9 mouse cellular contexts compared by ENCODE assay signal in genomic region chr2:154817788-154818187, GRCm38 (mm10). TPM values are rescaled to one million over a fixed set of nuclear protein-coding genes. Genes with fewer than 3 reads are reported as not detected.
DNase-seq lines count a peak whose midpoint lies in the region; ATAC-seq and TF ChIP-seq lines count a peak whose summit lies in the region.
"Had no signal": no experiment of that assay in that cellular context is flagged by ENCODE, and none has a peak within 500 bp of the region (broad histone marks: within the 10 kb centered on the region; RNA-seq: fewer than 3 reads in every experiment).

No protein-coding gene starts in this region.

- 26% methylated on average over 1 of the region's 1 CpGs for WGBS in intestine, postnatal 0 days
- 38% methylated on average over 1 of the region's 1 CpGs for WGBS in intestine, embryonic 15.5 days
- 7% methylated on average over 1 of the region's 1 CpGs for WGBS in liver, embryonic 15.5 days (ENCODE audit: insufficient replicate concordance)
- 46% methylated on average over 1 of the region's 1 CpGs for WGBS in intestine, embryonic 16.5 days

- H3K4me3 ChIP-seq in intestine, postnatal 0 days (ENCODE audit: low read depth, low read length), result no peak overlapping the region
- no peak overlapping the region for H3K4me3 ChIP-seq in intestine, embryonic 15.5 days (replicated peaks)
- H3K4me3 ChIP-seq in MEL (ENCODE audit: control insufficient read depth in 1 of 2, insufficient read depth in 1 of 2, low read depth in 2 of 2, low read length in 2 of 2), result no peak overlapping the region
- H3K4me3 ChIP-seq in liver, embryonic 15.5 days (replicated peaks), result no peak overlapping the region
- H3K4me3 ChIP-seq in intestine, embryonic 16.5 days (ENCODE audit: low read length), result no peak overlapping the region
- H3K4me3 ChIP-seq: lung, embryonic 15.5 days had no signal

- peaks cover 8% of the 10 kb centered on the region; the same call in 1 of the 2 replicates for H3K4me1 ChIP-seq in intestine, postnatal 0 days (replicated peaks; ENCODE audit: control insufficient read depth, insufficient read depth, low read length)
- no peaks in the 10 kb centered on the region for H3K4me1 ChIP-seq in intestine, embryonic 15.5 days (replicated peaks)
- no peaks in the 10 kb centered on the region; a peak in 3 of 4 replicates for H3K4me1 ChIP-seq in MEL (ENCODE audit: control insufficient read depth in 1 of 2, insufficient read depth in 2 of 2, low read length in 2 of 2)
- peaks cover 59% of the 10 kb centered on the region for H3K4me1 ChIP-seq in liver, embryonic 15.5 days (replicated peaks)
- H3K4me1 ChIP-seq in intestine, embryonic 16.5 days (ENCODE audit: control insufficient read depth, insufficient read depth, low read length), result peaks cover 13% of the 10 kb centered on the region; the same call in 1 of the 2 replicates

- no peak for ATAC-seq in intestine, postnatal 0 days
- no peak for ATAC-seq in intestine, embryonic 15.5 days
- ATAC-seq in liver, embryonic 15.5 days (ENCODE audit: insufficient read depth), result peak; percentile 8; the same call in 1 of the 2 replicates
- ATAC-seq in intestine, embryonic 16.5 days, result no peak

- no peak overlapping the region for H3K27ac ChIP-seq in intestine, postnatal 0 days (ENCODE audit: low read depth, low read length)
- H3K27ac ChIP-seq in intestine, embryonic 15.5 days, result no peak overlapping the region
- H3K27ac ChIP-seq in MEL (ENCODE audit: control insufficient read depth, low read depth, low read length), result no peak overlapping the region
- H3K27ac ChIP-seq in liver, embryonic 15.5 days (replicated peaks), result no peak overlapping the region
- no peak overlapping the region for H3K27ac ChIP-seq in intestine, embryonic 16.5 days (ENCODE audit: low read length)
- H3K27ac ChIP-seq: lung, embryonic 15.5 days had no signal

- no peak for TF ChIP-seq POLR2A in MEL (IDR thresholded peaks at IDR 0.05; ENCODE audit: control insufficient read depth in 1 of 2, insufficient read depth in 1 of 2, low read depth in 1 of 2, low read length in 2 of 2, poor library complexity in 1 of 2)

- no peaks in the 10 kb centered on the region for H3K9me3 ChIP-seq in intestine, postnatal 0 days (ENCODE audit: control insufficient read depth)
- no peaks in the 10 kb centered on the region for H3K9me3 ChIP-seq in intestine, embryonic 15.5 days
- no peaks in the 10 kb centered on the region for H3K9me3 ChIP-seq in MEL (replicated peaks; ENCODE audit: insufficient read depth, low read length)
- no peaks in the 10 kb centered on the region for H3K9me3 ChIP-seq in liver, embryonic 15.5 days (replicated peaks)
- no peaks in the 10 kb centered on the region for H3K9me3 ChIP-seq in intestine, embryonic 16.5 days (ENCODE audit: control insufficient read depth, low read length)
- H3K9me3 ChIP-seq: lung, embryonic 15.5 days had no signal

- no peak for TF ChIP-seq EP300 in MEL (IDR thresholded peaks at IDR 0.05; ENCODE audit: low read depth in 1 of 2, low read length in 2 of 2)

- no peak overlapping the region for H3K4me2 ChIP-seq in intestine, postnatal 0 days (replicated peaks; ENCODE audit: low read depth)
- H3K4me2 ChIP-seq in intestine, embryonic 15.5 days (replicated peaks), result no peak overlapping the region
- no peak overlapping the region for H3K4me2 ChIP-seq in liver, embryonic 15.5 days
- no peak overlapping the region for H3K4me2 ChIP-seq in intestine, embryonic 16.5 days (ENCODE audit: low read depth, low read length)
- H3K4me2 ChIP-seq: lung, embryonic 15.5 days had no signal

- peak; percentile 1 for TF ChIP-seq RAD21 in MEL (IDR thresholded peaks at IDR 0.05; ENCODE audit: low read depth, low read length)

- DNase-seq in MEL (ENCODE audit: low read depth, low spot score), result peak; percentile 40
- DNase-seq in cerebellum, adult 9-10 months, result peak; percentile 58
- DNase-seq in kidney, adult 9 months, result peak; percentile 53
- DNase-seq in right cerebral cortex, postnatal 14 days, result peak; percentile 57

- H3K79me2 ChIP-seq in MEL (ENCODE audit: control insufficient read depth, insufficient read depth, low read length, poor library complexity), result peaks cover 67% of the 10 kb centered on the region

- H3K9ac ChIP-seq in intestine, postnatal 0 days (ENCODE audit: low read depth, low read length), result no peak overlapping the region
- H3K9ac ChIP-seq in intestine, embryonic 15.5 days, result no peak overlapping the region
- no peak overlapping the region for H3K9ac ChIP-seq in MEL (ENCODE audit: control insufficient read depth, low read depth, low read length, poor library complexity, severe bottlenecking)
- H3K9ac ChIP-seq in liver, embryonic 15.5 days, result no peak overlapping the region
- no peak overlapping the region for H3K9ac ChIP-seq in intestine, embryonic 16.5 days (ENCODE audit: low read depth, low read length)
- H3K9ac ChIP-seq: lung, embryonic 15.5 days had no signal

- no peaks in the 10 kb centered on the region for H3K36me3 ChIP-seq in intestine, postnatal 0 days (ENCODE audit: control insufficient read depth, insufficient read depth)
- no peaks in the 10 kb centered on the region for H3K36me3 ChIP-seq in intestine, embryonic 15.5 days
- peaks cover 3 to 21% of the 10 kb centered on the region in 2 experiments; a peak in 3 of 4 replicates for H3K36me3 ChIP-seq in MEL (ENCODE audit: control insufficient read depth in 1 of 2, insufficient read depth in 2 of 2, low read length in 2 of 2)
- H3K36me3 ChIP-seq in liver, embryonic 15.5 days (replicated peaks), result peaks cover 25% of the 10 kb centered on the region
- H3K36me3 ChIP-seq in intestine, embryonic 16.5 days (ENCODE audit: control insufficient read depth, insufficient read depth, low read length), result no peaks in the 10 kb centered on the region; the same call in 1 of the 2 replicates
- H3K36me3 ChIP-seq: lung, embryonic 15.5 days had no signal

- H3K27me3 ChIP-seq in intestine, postnatal 0 days (replicated peaks; ENCODE audit: control insufficient read depth, insufficient read depth, low read length), result no peaks in the 10 kb centered on the region
- H3K27me3 ChIP-seq in intestine, embryonic 15.5 days (replicated peaks), result no peaks in the 10 kb centered on the region
- no peaks in the 10 kb centered on the region for H3K27me3 ChIP-seq in MEL (ENCODE audit: control insufficient read depth in 1 of 2, insufficient read depth in 2 of 2, low read length in 2 of 2)
- H3K27me3 ChIP-seq in liver, embryonic 15.5 days, result no peaks in the 10 kb centered on the region
- no peaks in the 10 kb centered on the region for H3K27me3 ChIP-seq in intestine, embryonic 16.5 days (replicated peaks; ENCODE audit: control insufficient read depth, insufficient read depth, low read length)
- H3K27me3 ChIP-seq: lung, embryonic 15.5 days had no signal

- TF ChIP-seq CTCF in intestine, postnatal 0 days (IDR thresholded peaks at IDR 0.05; ENCODE audit: low read depth), result peak; percentile 73
- peak; percentile 33 to 62 (median 55); a peak in 5 of 6 replicates for TF ChIP-seq CTCF in MEL (IDR thresholded peaks at IDR 0.05 in 2 of 3, conservative IDR thresholded peaks at IDR 0.05 in 1 of 3; ENCODE audit: control insufficient read depth in 1 of 3, insufficient read depth in 1 of 3, low read depth in 2 of 3, low read length in 3 of 3, poor library complexity in 1 of 3, severe bottlenecking in 1 of 3)

TF ChIP-seq in MEL, 35 proteins besides CTCF, POLR2A, EP300 and RAD21:
- TF ChIP-seq SMC3 (IDR thresholded peaks at IDR 0.05; ENCODE audit: low read depth, low read length) (peak; percentile 46), RCOR1 (IDR thresholded peaks at IDR 0.05; ENCODE audit: low read depth, low read length) (peak; percentile 73), CHD1 (IDR thresholded peaks at IDR 0.05; ENCODE audit: low read depth, low read length) (no peak), ETS1 (IDR thresholded peaks at IDR 0.05; ENCODE audit: low read depth, low read length) (no peak), JUND (IDR thresholded peaks at IDR 0.05; ENCODE audit: low read depth, low read length) (no peak)
TF ChIP-seq in MEL: peak in this region for 2.

RNA-seq across cellular contexts. Expression of gene a, which starts 26.6 kb away (rescaled TPM):
- 0.18 TPM in 1 of 2 replicates, not detected in the other for polyA plus RNA-seq in intestine, postnatal 0 days (2015; fragmentation: Nextera tagmentation; extraction: Ambion mirVana)
- polyA plus RNA-seq in intestine, embryonic 15.5 days (2015; fragmentation: Nextera tagmentation; extraction: Ambion mirVana), result 0.63 and 0.73 TPM in 2 replicates
- not detected in 2 replicates for total RNA-seq in MEL (2012; rRNA removed)
- not detected for polyA plus RNA-seq in MEL (2012; ENCODE audit: insufficient read depth in 1 of 2, insufficient read length in 2 of 2, low read depth in 1 of 2, low replicate concordance in 2 of 2, missing spikeins in 1 of 2)
- 0.32 TPM in 1 of 2 replicates, not detected in the other for polyA plus RNA-seq in liver, embryonic 15.5 days (2015; fragmentation: Nextera tagmentation; extraction: Ambion mirVana)
- polyA plus RNA-seq in intestine, embryonic 16.5 days (2015; fragmentation: Nextera tagmentation; extraction: Ambion mirVana), result not detected in 2 replicates
- polyA plus RNA-seq: lung, embryonic 15.5 days had no signal

RNA-seq across cellular contexts. Expression of gene Raly, which starts 26.9 kb away (rescaled TPM):
- polyA plus RNA-seq in intestine, postnatal 0 days (2015; fragmentation: Nextera tagmentation; extraction: Ambion mirVana), result 20.1 and 20.5 TPM in 2 replicates
- 31.6 and 34.6 TPM in 2 replicates for polyA plus RNA-seq in intestine, embryonic 15.5 days (2015; fragmentation: Nextera tagmentation; extraction: Ambion mirVana)
- total RNA-seq in MEL (2012; rRNA removed), result 214 and 237 TPM in 2 replicates
- 100 to 1,000 TPM in 1 of 2 experiments, not detected in 1; 407 TPM for polyA plus RNA-seq in MEL (2012; ENCODE audit: insufficient read depth in 1 of 2, insufficient read length in 2 of 2, low read depth in 1 of 2, low replicate concordance in 2 of 2, missing spikeins in 1 of 2)
- polyA plus RNA-seq in liver, embryonic 15.5 days (2015; fragmentation: Nextera tagmentation; extraction: Ambion mirVana), result 23.6 and 24.9 TPM in 2 replicates
- 30.6 and 34.0 TPM in 2 replicates for polyA plus RNA-seq in intestine, embryonic 16.5 days (2015; fragmentation: Nextera tagmentation; extraction: Ambion mirVana)

RNA-seq across cellular contexts. Expression of gene Gm14214, which starts 48.0 kb away (rescaled TPM):
- polyA plus RNA-seq in intestine, postnatal 0 days (2015; fragmentation: Nextera tagmentation; extraction: Ambion mirVana), result not detected in 2 replicates
- polyA plus RNA-seq in intestine, embryonic 15.5 days (2015; fragmentation: Nextera tagmentation; extraction: Ambion mirVana), result not detected in 2 replicates
- not detected in 2 replicates for total RNA-seq in MEL (2012; rRNA removed)
- polyA plus RNA-seq in MEL (2012; ENCODE audit: insufficient read depth in 1 of 2, insufficient read length in 2 of 2, low read depth in 1 of 2, low replicate concordance in 2 of 2, missing spikeins in 1 of 2), result under 1 TPM in 1 of 2 experiments, not detected in 1; 0.17 TPM
- not detected in 2 replicates for polyA plus RNA-seq in liver, embryonic 15.5 days (2015; fragmentation: Nextera tagmentation; extraction: Ambion mirVana)
- not detected in 2 replicates for polyA plus RNA-seq in intestine, embryonic 16.5 days (2015; fragmentation: Nextera tagmentation; extraction: Ambion mirVana)
- polyA plus RNA-seq: lung, embryonic 15.5 days had no signal
